Mouse (Mus musculus) spleen, embryonic (tissue): ENCODE measurements at regions not wholly inside any gene's neighbourhood (a gene's known extent, or its start where the extent isn't known, plus 50 kb on each side); places are given as distances from the start of the nearest gene placed in this dataset.
"Not testable (repeated sequence)": the region's sequence is repeated elsewhere in the genome, so short reads cannot be mapped to it uniquely, and the experiment has no call there.

Source experiments
- CTCF ChIA-PET: fragments of 350-600 bp; sonication (Branson Sonifier 250); formaldehyde crosslinking; loops from one replicate; lab custom pipeline; 2022; lab: Charles Lee

DNA sequence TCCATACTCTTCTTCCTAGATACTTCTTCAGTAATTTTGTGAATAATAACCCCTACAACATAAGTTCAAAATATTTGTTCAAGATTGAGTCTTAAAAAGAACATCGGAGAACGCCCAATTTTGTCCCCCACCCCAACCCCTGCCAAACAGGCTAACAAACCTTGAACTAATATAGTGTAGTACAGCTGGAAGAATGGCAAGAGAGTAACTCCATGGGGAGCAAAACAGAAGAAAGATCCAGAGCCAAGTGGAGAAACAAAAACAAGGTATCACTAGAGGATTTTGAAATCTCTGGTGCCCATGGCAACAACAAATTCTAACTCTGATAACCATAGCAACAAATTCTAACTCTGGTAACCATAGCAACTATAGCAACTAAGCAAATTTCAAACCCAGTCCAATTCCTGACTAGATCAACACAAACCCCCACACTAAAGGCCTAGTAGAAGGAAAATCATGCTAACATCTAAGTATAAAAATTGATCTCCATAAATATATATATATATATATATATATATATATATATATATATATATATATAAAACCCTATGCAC is 74.2 kb upstream of the Magee2 start:
- CTCF ChIA-PET, result no interaction called here

- CTCF ChIA-PET, result no interaction called here
Measured at GRCm38 (mm10) chrX:104951587-104951986, 94.5 kb upstream of the Magee2 start.

- CTCF ChIA-PET, result not testable (repeated sequence)
Measured at GRCm38 (mm10) chrX:104952809-104953208, 95.7 kb upstream of the Magee2 start.

- CTCF ChIA-PET, result not testable (repeated sequence)
Measured at GRCm38 (mm10) chrX:104953391-104953790, 96.3 kb upstream of the Magee2 start.

DNA sequence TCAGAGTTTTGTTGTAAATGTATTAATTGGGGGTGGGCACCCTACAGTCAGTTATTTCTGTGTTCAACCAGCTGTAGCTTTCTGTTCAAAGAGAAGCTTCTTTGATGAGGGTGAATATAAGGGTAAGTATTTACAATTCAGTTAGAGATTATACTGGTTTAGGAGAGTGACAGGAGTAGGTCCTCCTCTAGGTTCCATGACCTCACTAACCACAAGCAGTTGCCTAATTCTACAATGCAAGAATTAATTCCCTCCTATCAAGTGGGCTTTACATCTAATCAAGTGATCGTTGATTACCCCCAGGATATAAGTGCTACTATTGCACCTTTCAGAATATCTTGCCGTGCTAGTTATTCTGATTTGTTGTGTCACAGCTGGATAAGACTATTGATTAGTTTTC is 101.1 kb upstream of the Pbdc1 start:
- CTCF ChIA-PET, result no interaction called here

DNA sequence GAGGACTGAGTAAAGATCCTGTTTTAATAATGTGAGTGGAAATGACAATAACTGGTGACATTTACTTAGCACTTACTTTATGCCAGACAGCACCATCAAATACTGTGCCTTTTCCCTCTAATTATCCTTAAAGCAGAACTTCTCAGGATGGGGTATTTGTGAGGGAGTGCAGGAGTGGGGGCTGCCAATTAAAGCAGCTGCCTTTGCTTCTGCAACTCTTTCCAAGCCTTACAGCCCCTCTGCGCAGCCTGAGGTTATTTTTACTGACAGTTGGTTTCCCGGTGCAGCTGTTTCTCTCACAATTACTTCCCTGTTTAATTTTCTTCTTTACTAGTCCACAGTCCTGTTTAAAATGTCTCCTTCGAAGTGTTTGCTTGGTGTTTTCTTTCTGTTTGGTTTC is 76.3 kb upstream of the Pbdc1 start:
- CTCF ChIA-PET, result no interaction called here

GRCm38 (mm10) chrX:105006445-105006844 is 73.1 kb upstream of the Pbdc1 start:
- CTCF ChIA-PET, result interaction anchor here (0.7 kb wide), 1 partner anchor 385 kb away, joined by 3 read pairs; no protein-coding TSS in a partner anchor
